Mouse (Mus musculus) erythroblast, embryonic 14.5 days (primary cell): ENCODE results near the gene Aebp1. TPM values are rescaled to one million over a fixed set of nuclear protein-coding genes. Genes with fewer than 3 reads are reported as not detected.

ENCODE experiments used
- H3K27me3 ChIP-seq: 2 replicates; pipeline ENCODE4 v1.6.1; 2012; ENCODE audit warnings: inconsistent platforms; ENCODE audit not compliant: control insufficient read depth
- H3K36me3 ChIP-seq: 2 replicates; pipeline ENCODE4 v1.6.1; 2012; ENCODE audit warnings: mild to moderate bottlenecking, inconsistent platforms; ENCODE audit not compliant: control insufficient read depth
- H3K4me1 ChIP-seq: 2 replicates; pipeline ENCODE4 v1.6.1; 2012; ENCODE audit warnings: inconsistent platforms; ENCODE audit not compliant: control insufficient read depth
- H3K4me3 ChIP-seq: replicated peaks from 2 replicates; pipeline ENCODE3; 2012; ENCODE audit warnings: moderate library complexity, mild to moderate bottlenecking, inconsistent platforms
- H3K9me3 ChIP-seq: 2 replicates; pipeline ENCODE4 v1.6.1; 2012; ENCODE audit warnings: low read length, inconsistent platforms, mixed read lengths; ENCODE audit not compliant: control insufficient read depth
- GATA1 ChIP-seq: IDR thresholded peaks from 2 replicates; pipeline ENCODE4 v1.6.1; 2012; ENCODE audit warnings: low read length, inconsistent platforms, mixed read lengths
- TAL1 ChIP-seq: IDR thresholded peaks from 3 replicates; pipeline ENCODE4 v1.6.1; 2012; ENCODE audit warnings: low read length, inconsistent platforms, mixed read lengths
- polyA plus RNA-seq: library from polyadenylated mRNA; stranded (reverse); fragments of >175 nt; gene quantifications from 2 replicates; pipeline ENCODE4 v1.2.3, GENCODE M21; 2012

Aebp1 gene
- 0.02 TPM in 1 of 2 replicates, not detected in the other for polyA plus RNA-seq

- Histone ChIP-seq H3K4me3 (peak within 1 kb of the TSS; percentile 44), H3K27me3 (peaks cover 33% of the 10 kb centered on the region), H3K9me3 (peaks cover 9% of the 10 kb centered on the region), H3K4me1 (no peaks in the 10 kb centered on the region), H3K36me3 (no peaks in the 10 kb centered on the region; the same call in 1 of the 2 replicates)
- TF ChIP-seq GATA1 (no peak), TAL1 (no peak)
Measured at GRCm38 (mm10) chr11:5861678-5862393, at the start of gene Aebp1. TSS of gene Aebp1 (plus strand) at chr11:5861947.

- Histone ChIP-seq H3K27me3 (0 out of 2 replicates have a peak, but pooled peaks cover 2% of the 10 kb centered on the region), H3K9me3 (peaks cover 2% of the 10 kb centered on the region; the same call in 1 of the 2 replicates), H3K36me3 (no peaks in the 10 kb centered on the region), H3K4me1 (no peaks in the 10 kb centered on the region), H3K4me3 (no peak overlapping the region)
- TF ChIP-seq TAL1 (no peak), GATA1 (no peak)
Measured at GRCm38 (mm10) chr11:5813381-5813780, 48.4 kb upstream of the Aebp1 start.

DNA sequence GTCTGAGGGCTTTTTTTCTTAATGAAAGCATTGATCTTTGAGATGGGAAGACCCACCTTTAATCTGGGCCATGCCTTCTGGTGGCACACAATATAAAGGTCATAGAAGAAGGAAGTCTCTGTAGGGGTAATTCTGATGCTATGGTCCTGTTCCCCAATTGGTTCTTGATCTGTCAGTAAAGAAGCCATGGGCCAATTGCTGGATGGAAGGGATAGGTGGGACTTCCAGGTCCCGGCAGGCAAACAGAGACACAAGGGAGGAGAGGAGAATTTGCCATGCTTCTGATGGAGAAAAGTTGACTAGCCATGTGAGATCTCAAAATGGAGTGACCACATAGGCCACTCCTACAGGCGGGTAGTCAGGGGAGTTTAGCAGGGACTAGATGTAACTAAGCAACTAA lies 42.5 kb upstream of the Aebp1 start:
- no peak for TF ChIP-seq GATA1
- no peak for TF ChIP-seq TAL1
- Histone ChIP-seq H3K4me1 (no peaks in the 10 kb centered on the region), H3K9me3 (peaks cover 2% of the 10 kb centered on the region; the same call in 1 of the 2 replicates), H3K4me3 (no peak overlapping the region), H3K36me3 (no peaks in the 10 kb centered on the region), H3K27me3 (0 out of 2 replicates have a peak, but pooled peaks cover 2% of the 10 kb centered on the region)

DNA sequence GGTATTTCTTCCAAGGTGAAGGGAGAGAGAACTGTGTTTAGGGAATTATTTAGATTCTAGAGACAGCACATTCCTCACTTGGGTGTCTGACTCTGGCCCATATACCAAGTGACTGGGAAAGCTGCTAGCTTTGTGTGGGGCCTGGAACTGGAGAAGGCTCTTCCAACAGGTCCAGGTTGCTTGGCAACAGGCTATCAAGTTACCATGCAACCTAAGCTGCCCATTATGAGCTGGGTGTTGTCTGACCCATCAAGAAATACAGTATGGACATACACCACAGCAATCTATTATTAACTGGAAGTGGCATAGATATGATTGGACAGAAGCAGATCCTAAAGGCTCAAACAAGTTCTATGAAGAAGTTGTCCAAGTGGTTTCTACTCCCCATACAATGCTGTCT lies 36.3 kb upstream of the Aebp1 start:
- TF ChIP-seq GATA1 (no peak), TAL1 (no peak)
- H3K27me3 ChIP-seq: no peaks in the 10 kb centered on the region
- peaks cover 19% of the 10 kb centered on the region for H3K36me3 ChIP-seq
- no peak overlapping the region for H3K4me3 ChIP-seq
- no peaks in the 10 kb centered on the region for H3K9me3 ChIP-seq
- H3K4me1 ChIP-seq: peaks cover 7% of the 10 kb centered on the region

DNA sequence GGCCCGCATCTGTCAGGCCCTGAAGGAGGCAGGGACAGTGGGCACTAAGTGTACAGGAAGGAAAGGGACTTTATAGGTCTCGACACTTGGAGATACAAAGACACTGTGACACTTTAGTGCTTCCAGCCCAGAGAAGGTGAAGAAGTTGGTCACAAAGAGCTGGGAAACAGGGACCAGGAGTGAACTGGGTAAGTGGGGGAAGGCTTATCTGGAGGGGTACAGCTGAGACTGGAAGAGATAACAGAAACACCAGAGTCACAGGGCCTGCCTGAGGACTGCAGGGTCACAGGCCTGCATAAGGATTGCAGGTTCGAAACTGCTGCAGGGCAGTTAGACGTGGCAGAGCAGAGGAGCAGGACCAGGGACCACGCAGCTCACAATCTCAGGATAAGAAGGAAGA lies 33.8 kb upstream of the Aebp1 start:
- Histone ChIP-seq H3K9me3 (no peaks in the 10 kb centered on the region), H3K36me3 (peaks cover 27% of the 10 kb centered on the region), H3K4me1 (peaks cover 7% of the 10 kb centered on the region), H3K4me3 (no peak overlapping the region), H3K27me3 (no peaks in the 10 kb centered on the region)
- TF ChIP-seq TAL1 (no peak), GATA1 (no peak)

DNA sequence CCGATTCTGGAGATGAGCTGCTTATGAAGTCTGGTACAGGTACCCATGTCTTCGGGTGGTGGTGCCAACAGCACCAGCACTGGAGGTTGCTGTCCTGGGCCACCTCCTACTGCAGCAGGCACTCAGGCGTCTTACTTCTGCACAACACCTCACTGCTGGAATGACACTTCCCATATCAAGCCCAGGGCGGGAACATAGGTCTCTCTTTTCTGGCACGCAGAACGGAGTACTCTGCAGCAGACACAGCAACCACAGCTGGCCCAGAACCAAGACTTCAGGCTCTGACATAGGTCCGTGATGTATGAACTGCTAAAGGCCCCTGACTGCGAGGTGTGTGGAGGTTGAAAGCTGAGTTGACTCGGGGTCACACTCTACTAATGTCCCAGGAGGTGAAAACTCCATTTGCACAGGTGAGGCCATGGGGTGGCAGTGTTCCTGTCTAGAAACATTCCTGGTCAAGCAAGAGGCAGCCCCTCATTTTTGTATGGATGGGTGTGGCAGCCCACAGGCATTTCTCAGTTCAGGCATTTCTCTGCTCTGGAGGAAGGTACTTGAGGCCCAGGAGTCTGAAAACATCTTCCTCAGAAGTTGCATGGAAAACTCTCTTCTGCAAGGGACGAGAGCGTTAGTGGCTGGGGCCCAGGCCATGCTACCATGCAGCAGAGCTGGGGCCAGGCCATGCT lies 33.1 kb upstream of the Aebp1 start:
- H3K4me3 ChIP-seq: no peak overlapping the region
- H3K36me3 ChIP-seq: peaks cover 27% of the 10 kb centered on the region
- H3K9me3 ChIP-seq: no peaks in the 10 kb centered on the region
- no peaks in the 10 kb centered on the region for H3K27me3 ChIP-seq
- no peak for TF ChIP-seq GATA1
- TF ChIP-seq TAL1: no peak
- peaks cover 7% of the 10 kb centered on the region for H3K4me1 ChIP-seq

DNA sequence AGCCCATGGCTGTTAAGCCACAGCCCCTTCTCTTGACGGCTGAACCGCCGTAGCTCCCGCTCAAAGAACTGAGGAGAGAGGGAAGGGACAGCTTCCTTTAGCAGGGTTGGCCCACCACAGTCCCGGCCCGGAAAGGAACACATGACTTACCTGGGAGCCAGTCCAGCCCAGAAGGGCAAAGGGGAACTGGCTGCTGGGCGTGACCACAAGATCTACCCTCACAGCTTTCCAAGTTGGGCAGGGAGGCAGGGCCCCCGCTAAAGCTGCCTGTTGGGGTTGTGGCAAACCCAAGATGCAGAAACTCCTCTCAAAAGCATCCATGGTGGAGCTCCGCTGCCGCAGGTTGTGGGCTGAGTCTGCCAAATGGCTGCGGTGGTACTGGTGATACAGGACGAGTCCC lies 32.4 kb upstream of the Aebp1 start:
- Histone ChIP-seq H3K27me3 (no peaks in the 10 kb centered on the region), H3K4me3 (no peak overlapping the region), H3K9me3 (no peaks in the 10 kb centered on the region), H3K4me1 (peaks cover 9% of the 10 kb centered on the region), H3K36me3 (peaks cover 32% of the 10 kb centered on the region)
- TF ChIP-seq GATA1 (no peak), TAL1 (no peak)

DNA sequence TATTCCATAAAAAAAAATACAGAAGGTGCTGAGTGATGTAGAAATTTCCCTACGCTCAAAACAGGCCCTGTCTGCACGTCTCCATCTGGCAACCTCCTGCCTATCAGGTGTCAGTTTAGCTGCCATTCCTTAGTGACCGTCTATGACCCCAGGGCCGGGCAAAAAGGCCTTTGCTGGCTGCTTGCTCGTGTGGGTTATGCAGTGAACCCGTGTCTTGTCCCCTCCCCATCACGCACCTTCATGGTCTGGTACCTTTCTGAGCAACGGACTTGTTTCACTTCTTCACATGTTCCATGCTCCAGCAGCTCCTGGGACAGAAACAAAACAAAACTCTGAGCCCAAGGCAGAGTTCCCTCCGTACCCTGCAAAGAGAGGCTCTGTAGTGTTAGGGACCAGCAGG lies 27.2 kb upstream of the Aebp1 start:
- Histone ChIP-seq H3K4me1 (peaks cover 22% of the 10 kb centered on the region), H3K4me3 (no peak overlapping the region), H3K27me3 (no peaks in the 10 kb centered on the region), H3K9me3 (no peaks in the 10 kb centered on the region), H3K36me3 (peaks cover 22% of the 10 kb centered on the region)
- TF ChIP-seq GATA1 (no peak), TAL1 (no peak)

GRCm38 (mm10) chr11:5835057-5835456 lies 26.7 kb upstream of the Aebp1 start:
- Histone ChIP-seq H3K27me3 (no peaks in the 10 kb centered on the region), H3K4me1 (peaks cover 22% of the 10 kb centered on the region), H3K36me3 (peaks cover 17% of the 10 kb centered on the region), H3K9me3 (no peaks in the 10 kb centered on the region), H3K4me3 (no peak overlapping the region)
- TF ChIP-seq TAL1: no peak
- no peak for TF ChIP-seq GATA1
